Mouse (Mus musculus) heart, embryonic 13.5 days (tissue): ENCODE results near the gene Asgr2. TPM values are rescaled to one million over a fixed set of nuclear protein-coding genes. Genes with fewer than 3 reads are reported as not detected.

ENCODE experiments used
- ATAC-seq: fragments of 200-750 bp; cut with Nextera tagmentation; 2 replicates; pipeline ENCODE4 v1.8.0; 2017; ENCODE audit warnings: moderate TSS enrichment; ENCODE audit not compliant: insufficient number of reproducible peaks, low FRiP score, low TSS enrichment; ENCODE audit errors: extremely low read depth
- H3K27ac ChIP-seq: fragments of 300-500 bp; sonication (generic); replicated peaks from 2 replicates; pipeline ENCODE4 v1.5.1; 2015; ENCODE audit warnings: moderate library complexity, mild to moderate bottlenecking, inconsistent platforms
- H3K27me3 ChIP-seq: fragments of 300-500 bp; sonication (generic); replicated peaks from 2 replicates; pipeline ENCODE4 v1.6.1; 2015; ENCODE audit warnings: mild to moderate bottlenecking, inconsistent platforms
- H3K36me3 ChIP-seq: fragments of 300-500 bp; sonication (generic); 2 replicates; pipeline ENCODE4 v1.6.1; 2015; ENCODE audit warnings: mild to moderate bottlenecking, inconsistent platforms
- H3K4me1 ChIP-seq: fragments of 300-500 bp; sonication (generic); 2 replicates; pipeline ENCODE4 v1.6.1; 2015; ENCODE audit warnings: inconsistent platforms
- H3K4me2 ChIP-seq: fragments of 300-500 bp; sonication (generic); 2 replicates; pipeline ENCODE4 v1.6.1; 2015; ENCODE audit warnings: inconsistent platforms, mild to moderate bottlenecking, moderate library complexity
- H3K4me3 ChIP-seq: fragments of 300-500 bp; sonication (generic); 2 replicates; pipeline ENCODE4 v1.5.1; 2015; ENCODE audit warnings: moderate library complexity, mild to moderate bottlenecking, inconsistent platforms
- H3K9ac ChIP-seq: fragments of 300-500 bp; sonication (generic); 2 replicates; pipeline ENCODE4 v1.6.1; 2015; ENCODE audit warnings: inconsistent platforms, mild to moderate bottlenecking, moderate library complexity
- H3K9me3 ChIP-seq: fragments of 300-500 bp; sonication (generic); 2 replicates; pipeline ENCODE4 v1.6.1; 2016; ENCODE audit warnings: inconsistent platforms
- WGBS: fragments of 180-500 bp; shearing (Covaris S2); methylation state at CpG from one replicate; pipeline ENCODE4 v1.1.7; 2015; ENCODE audit warnings: mixed read lengths; 5-methylcytosine and 5-hydroxymethylcytosine counted together
- polyA plus RNA-seq: library from polyadenylated mRNA; unstranded; fragments of >200 nt; fragmentation: Nextera tagmentation; extraction: Ambion mirVana; gene quantifications from 2 replicates; pipeline ENCODE4 v1.2.1, GENCODE M21; 2015

The Asgr2 gene
- 0.18 TPM in 1 of 2 replicates, not detected in the other for polyA plus RNA-seq

DNA sequence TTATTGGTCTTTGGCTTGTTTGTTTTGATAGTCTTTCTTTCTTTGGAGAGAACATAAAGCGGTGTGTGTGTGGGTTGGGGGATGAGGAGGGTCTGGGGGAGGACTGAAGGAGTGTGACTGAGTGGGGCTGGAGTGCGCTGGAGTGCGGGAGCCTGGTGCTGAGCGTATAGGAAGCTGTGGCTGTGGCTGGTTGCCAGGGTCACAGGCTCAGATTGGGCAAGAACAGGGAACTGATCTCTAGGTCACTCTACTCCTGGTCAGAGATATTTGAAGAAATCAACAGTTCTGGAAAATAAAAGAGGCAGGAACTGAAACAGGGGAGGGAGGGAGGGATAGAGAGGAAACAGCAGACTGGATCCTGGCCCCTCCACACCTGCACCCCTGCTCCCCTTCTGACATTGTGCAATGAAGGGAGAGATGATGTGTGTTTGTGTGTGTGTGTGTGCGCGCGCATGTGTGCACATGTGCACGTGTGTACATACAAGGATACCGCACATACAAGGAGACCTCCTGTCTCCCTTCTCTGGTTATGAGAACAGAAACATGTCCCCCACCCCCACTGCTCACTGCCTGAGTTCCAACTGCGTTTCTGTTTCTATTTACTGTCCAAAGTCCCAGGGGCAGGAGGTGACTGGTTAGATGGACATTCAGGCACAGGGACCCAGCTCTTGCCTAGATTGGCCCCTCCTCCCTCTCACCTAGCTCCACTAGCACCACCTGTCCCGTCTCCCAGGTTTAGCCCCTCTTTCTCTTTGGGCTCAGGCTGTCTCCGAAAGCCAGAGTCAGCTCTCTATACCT is at the start of gene Asgr2:
Asgr2 (plus strand) TSS at position 659 of the 798 bp plus-strand sequence.
- H3K27me3 ChIP-seq = peaks cover 15% of the 10 kb centered on the region; the same call in 1 of the 2 replicates
- WGBS = 68% methylated on average over 12 of the region's 12 CpGs
- no peak for ATAC-seq

GRCm38 (mm10) chr11:70043665-70044064 is 48.8 kb upstream of the Asgr2 start:
- WGBS = 79% methylated on average over 7 of the region's 7 CpGs
- H3K9me3 ChIP-seq = no peaks in the 10 kb centered on the region
- no peaks in the 10 kb centered on the region for H3K4me1 ChIP-seq
- no peak overlapping the region for H3K4me2 ChIP-seq
- no peak for ATAC-seq
- no peak overlapping the region for H3K27ac ChIP-seq
- peaks cover 61% of the 10 kb centered on the region for H3K36me3 ChIP-seq
- H3K9ac ChIP-seq = no peak overlapping the region
- H3K4me3 ChIP-seq = no peak overlapping the region
- H3K27me3 ChIP-seq = no peaks in the 10 kb centered on the region

More for the DNA sequence above, at the start of gene Asgr2:
- H3K36me3 ChIP-seq = no peaks in the 10 kb centered on the region
- no peak within 1 kb of the TSS for H3K4me2 ChIP-seq
- no peak within 1 kb of the TSS for H3K27ac ChIP-seq
- H3K9ac ChIP-seq = no peak within 1 kb of the TSS
- H3K9me3 ChIP-seq = no peaks in the 10 kb centered on the region
- H3K4me3 ChIP-seq = no peak within 1 kb of the TSS
- no peaks in the 10 kb centered on the region for H3K4me1 ChIP-seq

GRCm38 (mm10) chr11:70045435-70045834 is 47.0 kb upstream of the Asgr2 start:
- 39% methylated on average over 9 of the region's 9 CpGs for WGBS
- no peak for ATAC-seq
- H3K27ac ChIP-seq = no peak overlapping the region

DNA sequence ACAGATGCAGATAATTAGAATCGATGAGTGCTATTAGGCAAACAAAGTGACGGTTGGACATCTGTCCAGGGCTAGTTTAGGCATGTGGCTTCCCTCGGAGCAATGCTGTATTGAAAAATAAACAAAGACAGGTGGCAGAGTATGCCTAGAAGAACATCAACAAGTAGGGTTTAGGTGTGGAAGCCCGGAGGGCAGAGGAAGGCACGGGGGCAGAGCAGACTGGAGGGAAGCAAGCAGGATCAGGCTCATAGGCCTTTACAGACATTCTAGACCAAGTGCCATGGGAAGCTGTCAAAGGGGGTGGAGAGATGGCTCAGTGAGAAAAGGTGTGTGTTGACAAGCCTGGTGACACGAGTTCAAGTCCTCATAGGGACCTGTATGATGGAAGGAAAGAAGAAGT is 43.1 kb upstream of the Asgr2 start:
- H3K9me3 ChIP-seq = no peaks in the 10 kb centered on the region
- H3K27ac ChIP-seq = no peak overlapping the region
- no peaks in the 10 kb centered on the region for H3K4me1 ChIP-seq
- H3K4me3 ChIP-seq = no peak overlapping the region
- no peak for ATAC-seq
- no peak overlapping the region for H3K4me2 ChIP-seq
- peaks cover 24% of the 10 kb centered on the region for H3K27me3 ChIP-seq
- WGBS = 78% methylated on average over 6 of the region's 6 CpGs
- H3K9ac ChIP-seq = no peak overlapping the region
- peaks cover 10% of the 10 kb centered on the region for H3K36me3 ChIP-seq

More at GRCm38 (mm10) chr11:70045435-70045834, 47.0 kb upstream of the Asgr2 start:
- H3K27me3 ChIP-seq = no peaks in the 10 kb centered on the region
- peaks cover 46% of the 10 kb centered on the region for H3K36me3 ChIP-seq
- no peak overlapping the region for H3K4me3 ChIP-seq
- no peak overlapping the region for H3K9ac ChIP-seq
- H3K9me3 ChIP-seq = no peaks in the 10 kb centered on the region
- H3K4me1 ChIP-seq = no peaks in the 10 kb centered on the region
- no peak overlapping the region for H3K4me2 ChIP-seq

DNA sequence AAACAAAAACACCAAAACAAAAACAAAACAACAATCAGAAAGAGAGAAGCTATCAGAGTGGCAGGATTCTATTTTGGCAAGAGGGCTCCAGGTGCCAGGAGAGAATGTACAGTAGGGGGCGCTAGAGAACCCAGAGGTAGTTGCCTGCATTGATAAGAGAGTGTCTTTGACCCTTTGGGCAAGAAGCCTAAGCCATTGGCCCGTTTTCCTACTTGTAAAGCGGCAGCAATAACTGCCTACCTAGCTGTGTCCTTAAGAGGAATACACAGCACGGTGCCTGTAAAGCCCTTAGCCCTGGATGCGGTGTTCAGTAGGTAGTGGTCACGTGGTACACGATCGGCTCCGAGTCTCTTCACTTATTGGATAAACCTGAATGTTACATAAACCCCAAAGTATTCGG is 42.6 kb upstream of the Asgr2 start:
- Histone ChIP-seq H3K9ac (no peak overlapping the region), H3K27ac (no peak overlapping the region), H3K36me3 (peaks cover 6% of the 10 kb centered on the region), H3K4me3 (no peak overlapping the region), H3K4me1 (no peaks in the 10 kb centered on the region), H3K27me3 (peaks cover 29% of the 10 kb centered on the region), H3K4me2 (no peak overlapping the region), H3K9me3 (no peaks in the 10 kb centered on the region)
- ATAC-seq = no peak
- 49% methylated on average over 10 of the region's 10 CpGs for WGBS

- 65% methylated on average over 7 of the region's 7 CpGs for WGBS
- no peak for ATAC-seq
- H3K36me3 ChIP-seq = no peaks in the 10 kb centered on the region
- no peak overlapping the region for H3K4me2 ChIP-seq
- no peak overlapping the region for H3K9ac ChIP-seq
- no peak overlapping the region for H3K27ac ChIP-seq
- H3K27me3 ChIP-seq = peaks cover 34% of the 10 kb centered on the region
- no peaks in the 10 kb centered on the region for H3K9me3 ChIP-seq
- H3K4me1 ChIP-seq = 0 out of 2 replicates have a peak, but pooled peaks cover 3% of the 10 kb centered on the region
- H3K4me3 ChIP-seq = no peak overlapping the region
Observed at GRCm38 (mm10) chr11:70053156-70053555, 39.3 kb upstream of the Asgr2 start.

DNA sequence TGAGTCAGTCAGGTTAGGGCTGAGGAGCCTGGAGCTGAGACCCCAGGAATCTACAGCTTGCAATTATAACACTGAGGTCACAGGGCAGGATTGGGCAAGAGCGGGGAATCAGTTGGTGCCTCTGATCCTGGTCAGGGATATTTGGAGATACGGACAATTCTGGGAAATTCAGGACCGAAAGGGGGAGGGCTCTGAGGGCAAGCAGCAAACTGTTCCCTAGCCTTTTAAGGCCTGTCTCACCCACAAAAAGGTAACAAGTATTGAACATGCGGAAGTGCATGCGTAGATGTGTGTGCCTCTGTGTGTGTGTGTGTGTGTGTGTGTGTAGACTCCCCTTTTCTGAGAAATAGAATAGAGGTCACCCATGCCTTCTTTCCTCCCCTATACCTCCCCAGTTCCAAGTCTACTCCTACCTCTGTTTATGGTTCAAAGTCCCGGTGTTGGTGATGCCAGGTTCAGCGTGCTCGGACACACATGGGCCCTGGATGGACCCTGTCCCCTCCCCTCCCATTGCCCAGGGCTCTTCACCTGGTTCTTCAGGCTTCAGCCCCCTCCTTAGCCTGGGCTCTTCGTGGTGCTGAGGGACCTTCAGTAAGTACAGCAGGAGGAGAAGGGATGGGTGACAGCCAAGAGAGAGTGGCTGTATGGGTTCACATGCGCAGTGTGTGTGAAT is 38.4 kb upstream of the Asgr2 start, which contains the start of gene Asgr1:
Asgr1 (plus strand) TSS at position 188 of the 673 bp plus-strand sequence.
- no peak within 1 kb of the TSS for H3K4me2 ChIP-seq
- no peak within 1 kb of the TSS for H3K9ac ChIP-seq
- H3K4me3 ChIP-seq = no peak within 1 kb of the TSS
- H3K9me3 ChIP-seq = no peaks in the 10 kb centered on the region
- H3K36me3 ChIP-seq = no peaks in the 10 kb centered on the region
- H3K27ac ChIP-seq = no peak within 1 kb of the TSS
- H3K27me3 ChIP-seq = peaks cover 34% of the 10 kb centered on the region
- 83% methylated on average over 10 of the region's 10 CpGs for WGBS
- ATAC-seq = no peak
- 0 out of 2 replicates have a peak, but pooled peaks cover 3% of the 10 kb centered on the region for H3K4me1 ChIP-seq

DNA sequence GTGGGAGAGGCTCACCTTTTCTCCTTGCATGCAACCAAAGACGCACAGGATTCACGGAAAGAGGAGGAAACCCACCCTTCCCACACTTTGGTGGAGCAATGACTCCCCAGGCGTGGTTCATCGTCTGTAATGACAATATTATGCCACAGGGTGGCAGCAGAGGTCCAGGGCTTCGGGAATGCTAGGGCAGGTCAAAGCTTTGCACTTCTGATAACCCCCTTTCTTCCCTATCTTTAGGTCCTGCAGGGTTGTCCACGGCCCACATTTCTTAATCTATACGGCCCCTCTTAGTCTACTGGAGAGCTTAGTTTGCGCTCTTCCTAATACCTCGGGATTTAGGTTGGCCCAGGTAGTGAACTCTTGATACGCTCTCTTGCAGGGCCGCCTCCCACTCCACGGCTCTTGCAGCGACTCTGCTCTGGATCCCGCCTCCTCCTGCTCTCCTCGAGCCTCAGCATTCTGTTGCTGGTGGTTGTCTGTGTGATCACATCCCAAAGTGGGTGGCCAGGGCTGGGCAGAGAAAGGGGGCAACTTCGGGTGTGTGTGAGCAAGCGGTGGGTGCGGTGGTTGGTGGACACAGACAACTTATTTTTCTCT is 36.7 kb upstream of the Asgr2 start:
- H3K27ac ChIP-seq = no peak overlapping the region

DNA sequence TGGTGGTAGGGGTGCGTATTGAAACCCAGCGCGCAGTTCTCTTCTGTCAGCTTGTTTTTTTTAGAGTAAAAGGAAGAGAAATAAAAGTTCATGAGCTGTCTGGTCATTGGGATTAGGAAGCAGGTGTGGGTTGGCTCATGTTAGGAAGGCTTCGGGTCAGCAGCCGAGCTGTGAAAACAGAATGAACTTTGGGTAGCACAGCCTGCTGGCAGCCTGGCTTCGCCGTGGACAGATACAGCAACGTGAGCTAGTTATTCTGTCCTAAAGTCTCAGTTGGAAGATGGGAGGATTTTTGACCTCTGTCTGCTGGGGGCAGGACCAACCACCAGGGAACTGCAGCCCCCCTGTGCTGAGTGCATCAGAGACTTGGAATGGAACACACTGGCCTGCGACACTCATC is 34.6 kb upstream of the Asgr2 start:
- WGBS = 75% methylated on average over 9 of the region's 9 CpGs
- no peak for ATAC-seq
- H3K27me3 ChIP-seq = peaks cover 25% of the 10 kb centered on the region
- no peak overlapping the region for H3K4me2 ChIP-seq
- no peaks in the 10 kb centered on the region for H3K36me3 ChIP-seq
- H3K4me3 ChIP-seq = no peak overlapping the region
- H3K27ac ChIP-seq = no peak overlapping the region
- H3K9ac ChIP-seq = no peak overlapping the region
- peaks cover 11% of the 10 kb centered on the region for H3K4me1 ChIP-seq
- no peaks in the 10 kb centered on the region for H3K9me3 ChIP-seq

More for the DNA sequence above, 36.7 kb upstream of the Asgr2 start:
- no peaks in the 10 kb centered on the region for H3K36me3 ChIP-seq
- ATAC-seq = no peak
- 0 out of 2 replicates have a peak overlapping the region, but pooled peaks have one; percentile 6 for H3K9ac ChIP-seq
- H3K9me3 ChIP-seq = no peaks in the 10 kb centered on the region
- no peak overlapping the region for H3K4me3 ChIP-seq
- peaks cover 34% of the 10 kb centered on the region for H3K27me3 ChIP-seq
- WGBS = 23% methylated on average over 18 of the region's 18 CpGs
- H3K4me1 ChIP-seq = peaks cover 11% of the 10 kb centered on the region
- H3K4me2 ChIP-seq = peak overlapping the region; percentile 28

DNA sequence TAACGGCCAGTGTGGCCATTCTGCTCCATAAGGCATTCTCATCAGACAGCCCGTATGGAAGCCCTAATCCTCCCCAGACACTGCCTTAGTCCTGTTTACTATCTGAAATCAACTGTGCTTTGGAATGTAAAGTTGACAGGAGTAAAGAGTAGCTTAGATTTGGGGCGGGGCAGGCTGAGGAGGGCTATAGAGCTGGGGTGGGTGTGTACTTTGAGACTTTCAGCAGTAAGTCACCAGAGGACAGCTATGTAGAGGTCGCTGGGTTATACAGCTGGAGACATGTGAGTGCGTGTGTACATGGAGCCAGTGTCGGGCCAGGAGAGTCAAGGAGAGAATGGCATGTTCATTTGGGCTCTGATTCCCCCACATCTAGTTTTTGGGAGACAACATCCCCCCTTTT is 32.5 kb upstream of the Asgr2 start:
- ATAC-seq = no peak
- H3K4me2 ChIP-seq = no peak overlapping the region
- H3K4me1 ChIP-seq = peaks cover 11% of the 10 kb centered on the region
- no peak overlapping the region for H3K27ac ChIP-seq
- H3K36me3 ChIP-seq = no peaks in the 10 kb centered on the region
- H3K9ac ChIP-seq = no peak overlapping the region
- H3K9me3 ChIP-seq = no peaks in the 10 kb centered on the region
- WGBS = 28% methylated on average over 6 of the region's 6 CpGs
- H3K4me3 ChIP-seq = no peak overlapping the region
- H3K27me3 ChIP-seq = peaks cover 4% of the 10 kb centered on the region

- Histone ChIP-seq H3K27me3 (no peaks in the 10 kb centered on the region), H3K4me3 (no peak overlapping the region), H3K27ac (no peak overlapping the region), H3K4me2 (no peak overlapping the region), H3K4me1 (peaks cover 25% of the 10 kb centered on the region), H3K9me3 (no peaks in the 10 kb centered on the region), H3K9ac (no peak overlapping the region), H3K36me3 (no peaks in the 10 kb centered on the region)
- 61% methylated on average over 3 of the region's 3 CpGs for WGBS
- ATAC-seq = no peak
Observed at GRCm38 (mm10) chr11:70063053-70063452, 29.4 kb upstream of the Asgr2 start.
